Mouse (Mus musculus): Measurements from ENCODE around the gene Ankrd11.
A peak's percentile ranks its signal among the peaks of the same experiment; 100 is the strongest.
"Not testable (repeated sequence)": the region's sequence is repeated elsewhere in the genome, so short reads cannot be mapped to it uniquely, and the experiment has no call there.

Gene Ankrd11

DNA sequence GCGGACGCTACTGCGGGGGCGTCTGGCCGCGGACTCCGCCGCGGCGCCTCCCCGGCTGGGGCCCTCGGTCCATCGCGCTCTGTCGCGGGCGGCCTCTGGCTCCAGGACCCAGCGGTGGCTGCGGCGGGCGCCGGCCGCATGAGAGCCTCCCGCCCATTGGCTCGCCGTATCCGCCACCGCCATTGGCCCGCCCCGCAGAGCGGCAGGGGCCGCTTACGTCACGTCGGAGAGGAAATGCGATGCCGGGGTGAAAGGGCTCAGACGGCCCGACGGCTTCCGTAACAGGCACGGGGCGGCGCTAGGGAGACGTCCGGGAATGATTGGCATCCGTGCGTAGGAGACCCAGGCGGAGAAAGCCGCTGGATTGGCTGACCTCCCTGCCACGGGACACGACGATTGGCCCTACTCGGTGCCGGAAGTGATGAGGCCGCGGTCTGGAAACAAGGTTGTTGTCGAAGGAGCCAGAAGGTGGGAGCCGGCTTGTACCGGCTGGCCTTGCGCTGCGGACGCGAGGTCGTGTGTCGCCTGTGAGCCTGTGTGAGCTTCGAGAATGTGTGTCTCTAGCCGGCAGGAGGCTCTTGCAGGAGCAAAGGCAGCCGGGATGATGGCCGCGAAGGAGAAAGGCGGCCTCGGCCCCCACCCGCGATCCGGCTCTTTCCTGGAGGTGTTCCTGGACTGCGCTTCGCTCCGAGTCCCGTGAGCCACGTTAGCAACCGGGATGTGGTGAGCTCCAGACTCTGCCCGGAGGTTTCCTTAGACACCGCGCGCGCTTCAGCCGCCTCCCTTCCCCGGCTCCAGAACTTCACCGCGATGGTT is at the start of gene Ankrd11:
Ankrd11 (minus strand) TSS at position 120 of the 816 bp plus-strand sequence.
- peak; percentile 100 for DNase-seq (ENCODE audit: low spot score in 2 of 2)

DNA sequence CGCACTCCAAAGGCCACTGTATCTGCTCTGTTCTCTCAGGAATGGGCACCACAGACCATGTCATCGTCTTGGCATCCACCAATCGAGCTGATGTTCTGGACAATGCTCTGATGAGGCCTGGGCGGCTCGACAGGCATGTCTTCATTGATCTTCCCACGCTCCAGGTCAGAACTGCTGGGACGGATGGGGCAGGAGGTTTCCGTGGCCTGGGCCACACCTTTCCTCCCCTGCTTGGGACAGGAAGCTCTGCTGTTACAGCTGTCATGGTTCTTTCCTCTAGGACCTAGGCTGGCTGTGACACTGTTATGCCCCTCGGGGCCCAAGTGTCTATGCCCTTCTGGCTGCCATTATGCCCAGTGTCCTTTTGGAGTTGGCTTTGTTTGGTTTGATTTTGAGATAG is 45.2 kb upstream of the Ankrd11 start:
- DNase-seq (ENCODE audit: low spot score in 2 of 2), result no peak

DNA sequence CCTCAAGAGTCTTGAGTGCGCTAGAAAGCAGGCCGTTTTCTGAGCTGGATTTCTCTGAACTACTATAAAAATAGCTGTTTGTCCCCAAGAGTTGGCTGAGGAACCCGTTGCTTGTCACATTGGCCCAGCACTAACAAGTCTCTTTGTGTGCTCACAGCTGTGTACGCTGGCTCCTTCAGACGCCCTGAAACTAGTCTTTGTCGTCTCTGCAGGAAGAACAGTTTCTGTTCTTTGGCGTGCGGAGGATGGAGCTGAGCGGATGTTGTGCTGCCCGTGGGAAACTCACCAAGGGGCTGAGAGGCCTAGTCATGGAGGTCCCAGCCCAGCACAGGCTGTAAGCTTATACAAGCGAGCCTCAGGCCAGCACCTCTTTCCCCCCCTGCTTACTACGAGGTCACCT is 41.5 kb upstream of the Ankrd11 start:
- peak; percentile 72 to 86 for DNase-seq (ENCODE audit: low spot score in 2 of 2)

DNA sequence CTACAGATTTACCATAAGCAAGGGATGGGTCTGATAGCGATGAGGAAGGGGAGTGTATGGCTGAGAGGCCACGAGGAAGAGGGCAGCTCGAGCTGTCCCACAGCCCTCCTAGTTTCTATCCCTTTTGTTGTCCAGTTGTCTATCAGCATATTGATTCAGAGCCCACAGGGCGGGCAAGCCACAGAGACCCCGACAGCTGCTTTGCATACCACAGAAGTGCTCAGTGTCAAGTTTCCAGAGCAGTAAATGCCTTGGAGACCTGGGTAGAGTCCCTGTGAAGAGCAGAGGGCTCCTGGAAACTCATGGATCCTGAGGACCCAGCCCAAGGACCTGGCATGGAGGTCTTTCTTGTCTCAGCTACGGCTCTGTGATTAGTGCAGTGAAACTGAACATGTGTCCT is 40.9 kb upstream of the Ankrd11 start:
- no peak for DNase-seq (ENCODE audit: low spot score in 2 of 2)

DNA sequence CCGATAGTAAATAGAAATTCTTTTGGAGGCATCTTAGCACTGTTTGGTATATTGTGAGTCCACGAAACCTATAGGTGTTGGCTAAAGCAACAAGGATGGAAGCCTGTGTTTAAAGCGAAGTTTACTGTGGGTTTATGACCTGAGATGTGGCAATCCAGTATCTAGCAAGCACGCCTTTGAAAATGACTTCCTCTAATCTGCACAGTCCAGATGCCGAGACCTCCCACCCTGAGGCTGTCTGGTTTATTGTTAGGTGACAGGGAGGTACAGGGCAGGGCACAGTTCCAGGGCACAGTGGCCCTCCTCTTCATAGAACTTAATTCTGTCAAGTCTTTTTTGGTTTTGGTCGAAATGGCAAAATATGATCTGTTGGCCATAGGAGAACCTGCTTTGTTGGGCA is 35.1 kb upstream of the Ankrd11 start:
- DNase-seq (ENCODE audit: low spot score in 2 of 2), result no peak

DNA sequence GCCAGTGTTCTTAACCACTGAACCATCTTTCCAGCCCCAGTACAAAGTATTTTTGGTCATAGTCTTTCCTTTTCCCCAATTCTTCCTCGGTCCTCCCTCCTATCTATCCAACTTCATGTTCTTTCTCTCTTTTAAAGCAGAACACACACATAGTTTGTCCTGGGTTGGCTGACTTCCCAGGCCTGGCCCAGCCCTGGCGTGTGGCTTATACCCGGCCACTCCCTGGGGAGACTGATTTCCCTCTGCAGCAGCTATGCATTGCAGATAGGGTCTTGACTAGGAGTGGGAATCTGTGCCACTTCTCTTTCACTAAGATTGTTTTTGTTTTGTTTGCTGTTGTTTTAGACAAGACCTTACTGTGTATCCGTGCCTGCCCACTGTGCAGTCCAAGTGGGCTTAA is 29.1 kb upstream of the Ankrd11 start:
- DNase-seq (ENCODE audit: low spot score in 2 of 2), result no peak

DNA sequence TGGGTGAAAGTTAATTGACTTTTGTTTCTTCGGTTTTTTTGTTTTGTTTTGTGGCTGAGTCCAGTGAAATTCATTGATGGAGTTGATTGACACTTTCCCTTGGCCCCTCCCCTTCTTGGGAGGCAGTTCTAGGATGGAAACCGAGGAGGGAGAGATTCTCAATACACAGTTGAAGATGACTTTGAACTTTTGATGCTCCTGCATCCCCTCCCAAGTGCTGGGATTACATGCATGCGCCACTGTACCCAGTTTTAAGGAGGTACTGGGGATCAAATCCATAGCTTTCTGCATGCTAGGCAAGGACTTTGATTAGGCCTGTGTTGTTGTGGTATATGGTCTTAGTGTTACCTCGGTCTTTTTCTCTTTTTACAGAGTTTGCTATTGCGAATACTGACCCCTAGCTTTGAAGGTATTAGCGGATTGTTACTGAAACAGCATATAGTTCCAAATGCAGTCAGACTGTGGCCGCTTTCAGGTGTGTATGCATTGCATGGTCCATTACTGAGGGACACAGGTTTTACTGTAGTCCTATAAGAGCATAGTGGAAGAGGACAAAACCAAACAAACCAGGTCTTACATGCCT is 24.1 kb upstream of the Ankrd11 start:
- no peak for DNase-seq (ENCODE audit: low spot score in 2 of 2)

DNA sequence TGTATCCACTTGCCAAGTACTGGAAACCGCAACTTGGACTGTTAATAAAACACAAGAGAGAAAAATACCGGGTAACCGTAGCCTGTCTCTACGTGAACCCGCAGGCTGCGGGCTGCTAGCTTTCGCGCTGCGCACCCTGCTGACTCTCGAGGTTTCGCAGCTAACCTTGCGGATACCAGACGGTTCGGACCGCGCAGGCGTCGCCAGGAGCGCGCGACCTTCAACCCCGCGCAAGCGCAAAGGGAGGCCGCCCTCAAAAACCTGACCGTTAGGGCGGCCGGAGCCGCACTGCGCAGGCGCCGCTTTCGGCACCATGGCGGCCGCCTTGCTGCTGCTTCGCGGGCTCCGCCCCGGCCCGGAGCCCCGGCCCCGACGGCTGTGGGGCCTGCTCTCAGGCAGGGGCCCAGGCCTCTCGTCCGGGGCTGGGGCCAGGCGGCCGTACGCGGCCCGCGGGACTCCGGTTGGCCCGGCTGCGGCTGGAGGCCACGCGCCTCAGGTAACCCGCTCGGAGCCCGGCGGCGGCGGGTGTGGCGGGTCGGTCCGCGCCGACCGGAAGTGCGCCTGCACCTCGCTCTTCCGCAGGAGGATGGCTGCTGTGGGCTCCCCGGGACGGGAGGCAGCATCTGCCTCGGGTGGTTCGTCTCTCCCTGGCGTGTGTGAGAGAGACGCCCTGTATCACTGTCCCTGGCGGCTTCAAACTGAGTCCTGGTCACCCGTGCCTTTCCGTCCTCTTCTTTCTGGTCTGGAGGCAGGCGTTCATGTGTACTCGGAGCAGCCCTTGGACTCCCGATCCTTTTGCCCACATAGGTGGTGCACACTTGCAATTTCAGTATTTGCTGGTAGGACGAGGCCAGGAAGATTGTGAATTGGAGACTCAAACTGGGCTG is 23.4 kb upstream of the Ankrd11 start:
- peak; percentile 97 to 98 for DNase-seq (ENCODE audit: low spot score in 2 of 2)

DNA sequence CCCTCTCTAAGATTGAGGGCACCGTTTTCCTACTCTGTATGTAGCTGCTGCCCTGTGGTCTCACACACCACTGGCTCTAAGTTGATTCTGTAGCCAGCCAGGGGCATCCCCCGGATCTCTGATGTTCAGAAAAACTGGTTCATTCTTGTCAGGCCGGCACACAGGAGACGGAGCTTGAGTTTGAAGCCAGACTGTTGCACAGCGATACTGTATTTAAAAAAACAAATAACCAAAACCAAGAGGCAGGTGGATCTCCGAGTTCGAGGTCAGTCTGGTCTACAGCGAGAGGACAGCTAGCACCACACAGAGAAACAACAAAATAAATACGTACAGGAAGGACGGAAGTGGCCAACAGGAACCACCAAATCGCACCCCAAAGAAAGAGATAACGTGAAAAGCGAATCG is 22.7 kb upstream of the Ankrd11 start:
- no peak for DNase-seq (ENCODE audit: low spot score in 2 of 2)

DNA sequence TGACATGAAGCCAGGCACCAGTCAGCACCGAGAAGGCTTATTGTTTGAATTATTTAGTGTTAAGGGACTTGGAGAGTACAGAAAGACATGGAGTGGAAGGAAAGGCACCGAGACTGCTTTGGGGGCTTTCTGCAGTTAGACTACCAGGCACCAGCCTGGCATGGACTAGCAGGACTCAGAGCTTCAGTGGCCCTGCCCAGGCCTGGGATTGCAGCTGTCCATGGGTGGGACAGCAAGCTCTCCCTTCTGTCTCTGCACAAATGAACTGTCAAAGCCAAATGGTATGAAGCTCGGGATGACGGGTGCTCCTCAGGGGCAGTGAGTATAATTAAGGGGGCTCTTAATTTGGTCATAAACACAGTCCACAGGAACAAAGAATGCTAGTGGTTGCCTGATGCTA is 22.0 kb upstream of the Ankrd11 start:
- no peak for DNase-seq (ENCODE audit: low spot score in 2 of 2)

DNA sequence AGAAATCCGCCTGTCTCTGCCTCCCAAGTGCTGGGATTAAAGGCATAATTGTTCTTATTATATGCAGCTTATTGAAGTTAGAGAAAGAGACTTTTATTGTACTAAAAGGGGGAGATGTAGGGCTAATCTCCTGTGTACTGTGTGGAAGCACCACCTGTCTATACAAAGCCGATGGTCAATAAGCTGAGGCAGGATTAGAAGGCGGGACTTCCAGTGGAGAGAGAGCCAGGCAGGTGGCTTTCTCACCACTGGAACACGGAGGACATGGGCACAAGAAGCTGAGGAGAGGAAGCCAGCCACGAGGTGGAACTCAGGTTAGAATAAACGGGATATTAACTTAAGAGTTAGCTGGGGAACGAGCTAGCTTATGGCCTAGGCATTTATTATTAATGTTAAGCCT is 20.6 kb upstream of the Ankrd11 start, which contains the start of gene Spg7:
Spg7 (plus strand) TSS at position 222 of the 400 bp plus-strand sequence.
- DNase-seq (ENCODE audit: low spot score in 2 of 2), result no peak

DNA sequence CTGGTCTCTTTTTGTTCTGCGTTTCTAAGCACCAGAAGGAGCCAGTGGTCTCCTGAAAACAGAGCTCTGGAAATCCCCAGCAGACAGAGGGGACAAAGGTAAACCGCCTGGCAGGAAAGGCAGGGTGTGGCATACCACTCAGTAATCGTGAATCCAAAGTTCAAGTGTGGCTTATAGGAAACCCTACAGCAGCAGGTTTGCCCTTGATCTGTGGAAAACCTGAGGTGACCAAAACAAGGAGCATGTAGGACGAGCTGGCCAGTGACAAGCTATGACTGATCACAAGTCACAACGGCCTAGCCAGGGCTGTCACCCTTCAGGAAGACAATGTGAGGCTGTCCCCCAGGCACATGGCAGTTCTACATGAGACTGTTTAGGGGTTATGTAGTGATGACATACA is 9.4 kb upstream of the Ankrd11 start:
- DNase-seq (ENCODE audit: low spot score in 2 of 2), result no peak

DNA sequence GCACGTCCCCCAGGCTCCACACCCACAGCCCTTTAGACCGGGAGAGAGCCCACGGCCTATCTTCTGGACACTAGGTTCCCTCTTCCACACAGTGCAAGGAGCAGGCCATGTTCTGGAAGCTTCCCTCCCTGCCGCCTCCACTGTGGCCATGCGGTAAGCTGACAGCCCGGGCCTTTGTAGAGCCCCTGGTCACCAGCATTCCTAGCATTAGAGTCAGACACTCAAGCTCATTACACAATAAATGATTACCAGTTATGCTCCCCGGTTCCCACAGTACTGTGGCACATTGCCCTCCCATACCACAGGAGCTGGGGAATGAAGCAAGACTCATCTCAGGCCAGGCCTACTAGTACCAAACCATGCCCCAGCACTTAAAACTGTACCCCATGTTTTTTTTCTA is 6.3 kb upstream of the Ankrd11 start:
- no peak for DNase-seq (ENCODE audit: low spot score in 2 of 2)

DNA sequence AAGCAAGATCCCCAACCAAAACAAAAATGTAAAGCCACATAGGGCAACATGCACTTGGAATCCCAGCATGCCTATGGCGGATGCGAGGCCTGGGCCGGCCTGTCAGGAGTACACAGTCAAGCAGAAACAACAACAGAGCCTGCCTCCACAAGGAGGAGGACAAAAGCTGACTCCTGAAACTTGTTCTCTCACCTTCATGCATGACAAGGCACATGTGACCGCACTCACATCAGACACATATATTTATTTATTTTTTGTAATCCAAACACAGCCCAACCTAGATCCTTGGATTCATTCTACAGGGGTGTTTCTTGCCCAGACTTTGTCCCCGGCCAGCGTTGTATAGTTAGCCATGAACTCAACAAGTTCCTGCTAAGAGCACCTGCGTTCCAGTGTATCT is 5.8 kb upstream of the Ankrd11 start:
- DNase-seq (ENCODE audit: low spot score in 2 of 2), result no peak

DNA sequence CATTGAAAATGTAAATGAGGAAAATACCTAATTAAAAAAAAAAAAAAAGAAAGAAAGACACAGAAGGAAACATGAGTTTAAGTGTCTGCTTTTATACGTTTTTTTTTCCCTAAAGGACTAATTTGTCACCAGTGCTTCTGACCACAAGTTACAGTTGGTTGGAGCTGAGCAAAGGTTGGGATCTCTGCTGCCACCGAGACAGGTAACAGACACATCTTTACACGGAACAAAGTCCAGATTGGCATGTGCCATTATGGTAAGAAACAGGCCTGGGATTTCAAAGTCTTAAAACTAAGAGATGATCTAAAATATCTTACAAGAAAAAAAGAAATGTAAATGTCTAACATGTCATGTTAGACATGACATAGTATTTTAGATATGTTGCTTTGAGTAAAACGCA is 4.6 kb upstream of the Ankrd11 start:
- no peak for DNase-seq (ENCODE audit: low spot score in 2 of 2)

DNA sequence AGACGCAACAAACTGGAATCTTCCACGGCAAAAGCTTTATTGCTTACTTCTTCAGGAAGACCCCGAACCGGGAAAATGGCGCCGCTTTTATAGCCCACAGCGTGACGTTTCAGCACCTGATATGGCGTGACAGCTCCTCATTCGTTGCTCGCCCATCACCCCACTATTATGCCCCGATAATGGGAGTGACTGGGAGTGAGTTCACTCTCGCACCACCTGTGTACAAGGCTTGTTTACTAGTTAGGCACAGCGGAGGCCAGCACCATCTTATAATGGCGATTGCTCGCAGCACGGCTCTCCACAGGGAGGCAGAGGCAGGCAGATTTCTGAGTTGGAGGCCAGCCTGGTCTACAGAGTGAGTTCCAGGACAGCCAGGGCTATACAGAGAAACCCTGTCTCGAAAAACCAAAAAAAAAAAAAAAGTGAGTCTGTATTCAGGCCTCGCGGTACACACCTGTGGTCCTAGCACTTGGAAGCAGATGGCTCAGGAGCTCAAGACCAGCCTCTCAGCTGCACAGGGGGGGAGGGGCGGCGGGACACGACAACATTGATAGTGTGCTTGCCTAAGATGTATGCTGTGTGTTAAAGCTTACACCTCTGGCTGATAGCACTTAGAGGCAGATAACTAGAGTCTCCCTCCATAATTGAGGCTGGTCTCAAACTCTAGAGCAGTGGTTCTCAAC is 2.8 kb upstream of the Ankrd11 start:
- DNase-seq (ENCODE audit: low spot score in 2 of 2), result not testable (repeated sequence)

DNA sequence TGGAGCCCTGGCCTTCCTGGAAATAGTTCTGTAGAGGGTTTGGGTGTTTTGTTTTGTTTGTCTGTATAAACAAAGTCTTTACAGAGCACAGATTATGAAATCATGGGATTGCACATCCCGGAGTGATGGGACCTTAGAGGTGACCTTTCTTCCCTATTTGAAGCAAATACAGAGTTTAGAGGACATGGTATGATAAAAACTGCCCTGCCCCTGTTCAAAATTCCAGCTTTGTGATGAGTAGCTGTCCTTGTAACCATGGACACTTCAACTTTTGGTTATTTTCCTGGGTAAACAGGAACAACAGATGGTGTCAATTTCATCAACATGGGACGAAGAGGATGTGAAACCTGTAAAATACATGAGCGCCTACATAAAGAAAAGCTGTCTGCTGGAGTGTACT is 1.9 kb upstream of the Ankrd11 start:
- no peak for DNase-seq (ENCODE audit: low spot score in 2 of 2)

DNA sequence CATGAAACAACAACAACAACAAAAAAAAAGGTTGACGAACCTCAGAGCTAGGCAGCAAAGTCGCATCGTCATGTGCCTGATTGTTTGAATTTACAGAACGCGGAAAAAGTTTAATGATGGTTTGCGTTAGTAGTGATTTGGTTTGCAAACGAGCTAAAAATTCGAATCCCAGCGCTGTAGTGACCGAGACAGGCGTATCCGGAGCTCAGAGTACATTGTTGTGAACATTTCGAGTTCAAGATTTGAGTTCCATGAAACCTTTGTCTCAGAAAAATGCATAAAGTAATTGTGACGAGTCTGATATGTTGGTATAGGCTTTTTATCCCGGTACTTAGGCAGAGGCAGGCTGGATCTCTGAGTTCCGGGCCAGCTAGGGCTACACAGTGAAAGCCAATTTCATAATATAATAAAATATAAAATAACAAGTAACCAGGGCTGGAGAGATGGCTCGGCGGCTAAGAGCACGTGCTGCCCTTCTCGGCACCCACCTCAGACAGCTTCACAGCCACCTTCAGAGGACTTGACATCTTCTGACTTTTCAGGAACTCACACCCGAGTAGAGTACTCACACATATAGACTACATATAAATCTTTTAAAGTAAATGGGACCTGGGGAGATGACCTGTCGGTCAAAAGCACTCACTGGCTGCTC is 1.0 kb upstream of the Ankrd11 start:
- no peak for DNase-seq (ENCODE audit: low spot score in 2 of 2)

DNA sequence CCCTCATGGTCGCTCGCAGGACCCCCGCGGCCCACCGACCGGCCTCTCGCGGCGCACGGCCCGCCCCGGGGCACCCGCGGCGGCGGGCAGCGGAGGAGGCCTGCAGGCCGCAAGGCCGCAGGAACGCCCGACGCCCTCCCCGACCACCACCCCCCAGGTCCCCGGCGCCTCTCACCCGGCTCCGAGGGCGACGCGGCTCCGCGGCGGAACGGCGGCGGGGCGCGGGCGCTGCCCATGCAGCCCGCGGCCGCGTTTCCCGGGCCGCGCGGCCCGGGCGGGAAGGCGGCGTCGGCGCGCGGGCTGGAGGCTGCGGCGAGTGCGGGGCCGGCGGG is 337 bp downstream of the Ankrd11 start:
- no peak for DNase-seq (ENCODE audit: low spot score in 2 of 2)

DNA sequence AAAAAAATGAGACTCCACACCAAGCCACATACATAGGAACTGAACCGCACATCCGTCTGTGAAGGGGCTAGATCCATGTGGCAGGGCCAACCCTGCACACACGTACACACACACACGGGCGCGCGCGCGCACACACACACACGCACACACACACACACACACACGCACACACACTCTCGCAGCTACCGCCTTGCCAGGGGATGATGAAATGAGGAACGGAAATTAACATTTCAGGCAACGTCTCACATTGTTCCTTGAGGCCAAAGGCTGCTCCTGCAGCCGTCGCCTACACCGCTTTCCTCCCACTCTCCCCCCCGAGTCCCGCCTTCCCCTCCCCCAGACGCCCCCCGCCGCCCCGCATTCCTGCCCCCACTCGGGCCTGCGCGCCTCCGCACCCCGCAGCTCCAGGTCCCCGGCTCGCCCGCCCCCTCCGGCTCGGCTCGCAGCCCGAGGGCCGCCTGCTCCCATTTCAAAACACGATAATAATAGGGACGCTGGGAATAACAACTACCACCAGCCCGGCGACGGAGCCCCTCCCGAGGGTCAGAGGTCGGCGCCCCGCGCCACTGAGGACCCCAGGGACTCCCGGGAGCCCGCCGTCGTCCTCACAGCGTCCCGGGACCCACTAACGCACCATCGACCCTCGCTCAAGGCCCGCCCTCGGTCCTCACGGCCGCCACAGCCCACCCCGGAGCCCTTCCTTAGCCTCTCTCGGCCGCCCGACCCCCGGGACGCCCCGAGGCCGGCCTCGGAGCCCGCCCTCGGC is 886 bp downstream of the Ankrd11 start:
- peak; percentile 62 to 72 for DNase-seq (ENCODE audit: low spot score in 2 of 2)

All from right cerebral cortex, postnatal 10 days (tissue).